Mouse (Mus musculus): ENCODE measurements around the gene Svs5.
"Not testable (repeated sequence)": the region's sequence is repeated elsewhere in the genome, so short reads cannot be mapped to it uniquely, and the experiment has no call there.

The Svs5 gene

GRCm38 (mm10) chr2:164332440-164332839, at the start of gene Svs5:
Gene Svs5 (plus strand): TSS chr2:164332740.
- not testable (repeated sequence) for H3K27me3 ChIP-seq (ENCODE audit: control insufficient read depth, insufficient read depth, low read length, poor library complexity, severe bottlenecking); DNase-seq (ENCODE audit: low read depth, low spot score); H3K36me3 ChIP-seq (ENCODE audit: control insufficient read depth, insufficient read depth, low read length, poor library complexity, severe bottlenecking)

- not testable (repeated sequence) for DNase-seq (ENCODE audit: low read depth, low spot score); H3K36me3 ChIP-seq (ENCODE audit: control insufficient read depth, insufficient read depth, low read length, poor library complexity, severe bottlenecking); H3K27me3 ChIP-seq (ENCODE audit: control insufficient read depth, insufficient read depth, low read length, poor library complexity, severe bottlenecking)
These were observed 43.6 kb upstream of the Svs5 start, which contains the start of gene Svs3a for GRCm38 (mm10) chr2:164288968-164289367. Gene Svs3a (plus strand): TSS chr2:164289268.

DNA sequence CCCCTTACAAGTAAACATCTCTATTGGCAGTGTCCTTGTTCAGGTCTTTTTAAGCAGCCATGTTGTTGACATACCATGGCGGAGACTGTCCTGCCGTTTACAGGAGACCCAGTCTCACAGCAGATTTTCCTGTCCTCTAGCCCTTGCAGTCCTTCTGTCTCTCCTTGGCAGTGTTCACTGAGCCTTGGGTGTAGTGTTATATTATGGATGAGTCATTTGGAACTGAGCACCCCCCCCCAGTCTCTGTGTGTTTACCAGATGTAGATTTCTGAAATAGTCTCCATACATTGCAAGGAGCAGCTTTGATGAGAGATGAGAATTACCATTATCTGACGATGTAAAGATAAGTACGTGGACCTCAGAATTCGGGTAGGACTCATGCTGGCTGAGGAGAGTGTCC, 19.9 kb upstream of the Svs5 start:
- no peak for DNase-seq (ENCODE audit: low read depth, low spot score)
- no peaks in the 10 kb centered on the region for H3K36me3 ChIP-seq (ENCODE audit: control insufficient read depth, insufficient read depth, low read length, poor library complexity, severe bottlenecking)
- no peaks in the 10 kb centered on the region for H3K27me3 ChIP-seq (ENCODE audit: control insufficient read depth, insufficient read depth, low read length, poor library complexity, severe bottlenecking)

GRCm38 (mm10) chr2:164315460-164315859, 17.1 kb upstream of the Svs5 start:
- not testable (repeated sequence) for H3K36me3 ChIP-seq (ENCODE audit: control insufficient read depth, insufficient read depth, low read length, poor library complexity, severe bottlenecking); H3K27me3 ChIP-seq (ENCODE audit: control insufficient read depth, insufficient read depth, low read length, poor library complexity, severe bottlenecking); DNase-seq (ENCODE audit: low read depth, low spot score)

DNA sequence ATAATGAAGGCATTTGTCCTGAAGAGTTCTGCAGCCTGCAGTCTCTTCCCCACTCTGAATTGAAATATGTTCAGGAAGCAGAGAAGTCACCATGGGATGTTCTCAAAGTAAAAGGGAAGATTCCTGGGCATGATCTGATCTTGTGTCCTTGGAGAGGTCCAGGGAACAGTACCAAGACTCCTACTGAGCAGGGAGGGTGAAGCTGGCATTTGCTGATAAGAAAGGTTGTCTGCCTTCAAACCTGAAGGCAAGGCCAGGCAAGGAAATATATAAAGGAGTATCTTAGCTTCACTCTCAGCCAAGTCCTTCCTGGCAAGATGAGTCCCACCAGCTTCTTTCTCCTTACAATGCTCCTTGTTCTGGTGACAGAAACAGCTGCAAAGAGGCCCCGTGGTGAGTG, 16.1 kb upstream of the Svs5 start, which contains the start of gene Svs6:
Gene Svs6 (plus strand): TSS at position 301 of the 400 bp plus-strand sequence.
- not testable (repeated sequence) for H3K27me3 ChIP-seq (ENCODE audit: control insufficient read depth, insufficient read depth, low read length, poor library complexity, severe bottlenecking); DNase-seq (ENCODE audit: low read depth, low spot score); H3K36me3 ChIP-seq (ENCODE audit: control insufficient read depth, insufficient read depth, low read length, poor library complexity, severe bottlenecking)

- Histone ChIP-seq H3K27me3 (ENCODE audit: control insufficient read depth, insufficient read depth, low read length, poor library complexity, severe bottlenecking) (no peaks in the 10 kb centered on the region), H3K36me3 (ENCODE audit: control insufficient read depth, insufficient read depth, low read length, poor library complexity, severe bottlenecking) (no peaks in the 10 kb centered on the region)
- no peak for DNase-seq (ENCODE audit: low read depth, low spot score)
These were observed 11.6 kb upstream of the Svs5 start for GRCm38 (mm10) chr2:164320983-164321382.

GRCm38 (mm10) chr2:164343732-164344131, 11.2 kb downstream of the Svs5 start:
- H3K27me3 ChIP-seq (ENCODE audit: control insufficient read depth, insufficient read depth, low read length, poor library complexity, severe bottlenecking); H3K36me3 ChIP-seq (ENCODE audit: control insufficient read depth, insufficient read depth, low read length, poor library complexity, severe bottlenecking); DNase-seq (ENCODE audit: low read depth, low spot score): not testable (repeated sequence)

DNA sequence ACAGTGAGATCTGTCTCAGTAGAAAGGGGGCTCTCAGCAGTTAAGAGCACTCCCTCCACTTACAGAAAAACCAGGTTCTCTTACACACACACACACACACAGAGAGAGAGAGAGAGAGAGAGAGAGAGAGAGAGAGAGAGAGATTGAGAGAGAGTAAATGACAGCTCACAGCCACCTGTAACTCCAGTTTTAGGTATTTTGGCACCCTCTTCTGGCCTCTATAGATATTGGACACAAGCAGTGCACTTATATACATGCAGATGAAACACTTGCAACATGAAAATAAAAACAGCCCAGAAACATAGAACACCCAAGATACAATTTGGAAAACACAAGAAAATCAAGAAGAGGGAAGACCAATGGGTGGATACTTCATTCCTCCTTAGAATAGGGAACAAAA, 15.2 kb downstream of the Svs5 start:
- H3K36me3 ChIP-seq (ENCODE audit: control insufficient read depth, insufficient read depth, low read length, poor library complexity, severe bottlenecking); H3K27me3 ChIP-seq (ENCODE audit: control insufficient read depth, insufficient read depth, low read length, poor library complexity, severe bottlenecking); DNase-seq (ENCODE audit: low read depth, low spot score): not testable (repeated sequence)

GRCm38 (mm10) chr2:164348980-164349379, 16.4 kb downstream of the Svs5 start:
- no peaks in the 10 kb centered on the region for H3K27me3 ChIP-seq (ENCODE audit: control insufficient read depth, insufficient read depth, low read length, poor library complexity, severe bottlenecking)
- no peaks in the 10 kb centered on the region for H3K36me3 ChIP-seq (ENCODE audit: control insufficient read depth, insufficient read depth, low read length, poor library complexity, severe bottlenecking)
- DNase-seq (ENCODE audit: low read depth, low spot score) = peak; percentile 48

- Histone ChIP-seq H3K27me3 (ENCODE audit: control insufficient read depth, insufficient read depth, low read length, poor library complexity, severe bottlenecking) (no peaks in the 10 kb centered on the region), H3K36me3 (ENCODE audit: control insufficient read depth, insufficient read depth, low read length, poor library complexity, severe bottlenecking) (no peaks in the 10 kb centered on the region)
- no peak for DNase-seq (ENCODE audit: low read depth, low spot score)
These were observed 20.2 kb downstream of the Svs5 start for GRCm38 (mm10) chr2:164352697-164353096.

- Histone ChIP-seq H3K27me3 (ENCODE audit: control insufficient read depth, insufficient read depth, low read length, poor library complexity, severe bottlenecking) (no peaks in the 10 kb centered on the region), H3K36me3 (ENCODE audit: control insufficient read depth, insufficient read depth, low read length, poor library complexity, severe bottlenecking) (no peaks in the 10 kb centered on the region)
- DNase-seq (ENCODE audit: low read depth, low spot score) = no peak
These were observed 20.8 kb downstream of the Svs5 start for GRCm38 (mm10) chr2:164353356-164353755.

DNA sequence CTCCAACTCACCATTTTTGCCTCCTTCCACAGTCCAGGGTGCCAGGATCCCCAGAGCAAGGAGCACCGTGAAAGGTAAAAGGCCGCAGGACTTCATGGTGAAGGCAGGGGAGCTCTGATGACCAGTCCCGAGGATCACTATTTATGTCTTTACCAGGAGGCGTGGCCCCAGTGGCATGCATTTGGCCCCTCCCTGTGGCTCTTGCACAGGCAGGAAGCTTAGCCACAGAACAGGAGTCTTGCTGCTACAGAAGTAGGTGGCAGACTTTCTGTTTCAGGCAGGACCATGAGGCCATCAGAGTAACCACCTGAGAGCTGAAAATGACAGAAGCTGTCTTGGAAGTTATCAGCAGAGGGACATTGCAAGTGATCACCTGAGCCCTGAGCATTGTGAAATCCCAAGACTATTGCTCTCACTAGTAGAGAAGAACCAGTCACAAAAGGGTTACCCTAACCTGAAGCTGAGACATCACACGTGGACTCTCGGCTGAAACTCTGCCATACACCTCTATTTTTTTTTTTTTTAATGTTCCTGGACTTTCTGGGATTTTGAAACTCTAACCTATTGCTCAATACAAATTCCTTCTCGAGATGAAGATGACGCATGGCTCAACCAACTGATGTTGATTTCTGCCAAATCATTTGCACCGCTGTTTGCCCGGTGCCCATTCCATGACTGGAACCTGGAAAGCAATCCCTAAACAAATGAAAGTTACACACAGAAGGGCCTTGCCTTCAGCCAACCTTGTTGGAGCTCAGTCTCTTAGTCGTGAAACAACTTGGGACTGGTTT, 23.8 kb downstream of the Svs5 start:
- peak; percentile 23 for DNase-seq (ENCODE audit: low read depth, low spot score)
- Histone ChIP-seq H3K27me3 (ENCODE audit: control insufficient read depth, insufficient read depth, low read length, poor library complexity, severe bottlenecking) (no peaks in the 10 kb centered on the region), H3K36me3 (ENCODE audit: control insufficient read depth, insufficient read depth, low read length, poor library complexity, severe bottlenecking) (no peaks in the 10 kb centered on the region)

GRCm38 (mm10) chr2:164358373-164358772, 25.8 kb downstream of the Svs5 start:
- no peaks in the 10 kb centered on the region for H3K27me3 ChIP-seq (ENCODE audit: control insufficient read depth, insufficient read depth, low read length, poor library complexity, severe bottlenecking)
- no peaks in the 10 kb centered on the region for H3K36me3 ChIP-seq (ENCODE audit: control insufficient read depth, insufficient read depth, low read length, poor library complexity, severe bottlenecking)
- peak; percentile 57 for DNase-seq (ENCODE audit: low read depth, low spot score)

GRCm38 (mm10) chr2:164359031-164359430, 26.5 kb downstream of the Svs5 start:
- Histone ChIP-seq H3K27me3 (ENCODE audit: control insufficient read depth, insufficient read depth, low read length, poor library complexity, severe bottlenecking) (no peaks in the 10 kb centered on the region), H3K36me3 (ENCODE audit: control insufficient read depth, insufficient read depth, low read length, poor library complexity, severe bottlenecking) (no peaks in the 10 kb centered on the region)
- DNase-seq (ENCODE audit: low read depth, low spot score) = no peak

GRCm38 (mm10) chr2:164359668-164360067, 27.1 kb downstream of the Svs5 start:
- DNase-seq (ENCODE audit: low read depth, low spot score) = no peak
- Histone ChIP-seq H3K27me3 (ENCODE audit: control insufficient read depth, insufficient read depth, low read length, poor library complexity, severe bottlenecking) (no peaks in the 10 kb centered on the region), H3K36me3 (ENCODE audit: control insufficient read depth, insufficient read depth, low read length, poor library complexity, severe bottlenecking) (no peaks in the 10 kb centered on the region)

Measured in splenic B cell, adult 2 months (primary cell).